Comparison of ENCODE assay signal across 9 mouse cellular contexts in the genomic region with DNA sequence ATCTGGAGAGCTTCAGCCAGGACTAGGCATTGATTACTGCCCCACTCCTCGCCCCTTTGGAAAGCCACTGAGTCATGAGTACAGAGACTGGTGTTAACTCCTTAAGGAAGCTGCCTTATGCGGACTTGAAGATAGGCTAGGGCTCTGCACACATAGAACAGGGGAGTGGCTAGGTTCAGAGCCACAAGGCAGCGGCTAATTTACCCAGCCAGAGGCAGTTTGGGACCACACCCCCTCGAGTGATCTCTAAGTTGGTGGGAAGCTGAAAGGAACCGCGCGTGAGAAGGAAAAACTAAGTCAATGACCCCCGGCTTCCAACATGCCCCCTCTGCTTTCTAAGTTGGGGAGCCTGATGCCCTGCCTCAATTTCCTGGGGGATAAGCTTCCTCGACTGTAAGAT. TPM values are rescaled to one million over a fixed set of nuclear protein-coding genes. Genes with fewer than 3 reads are reported as not detected.
DNase-seq lines count a peak whose midpoint lies in the region; ATAC-seq and TF ChIP-seq lines count a peak whose summit lies in the region.
"Had no signal": no experiment of that assay in that cellular context is flagged by ENCODE, and none has a peak within 500 bp of the region (broad histone marks: within the 10 kb centered on the region; RNA-seq: fewer than 3 reads in every experiment).

No protein-coding gene starts in this region.

- 9% methylated on average over 9 of the region's 9 CpGs for WGBS in heart, embryonic 12.5 days
- WGBS in heart, adult 2 months: 28% methylated on average over 9 of the region's 9 CpGs
- 9% methylated on average over 9 of the region's 9 CpGs for WGBS in hindbrain, embryonic 13.5 days
- WGBS in midbrain, embryonic 15.5 days: 9% methylated on average over 9 of the region's 9 CpGs

- H3K4me3 ChIP-seq in heart, embryonic 12.5 days: no peak overlapping the region
- H3K4me3 ChIP-seq in heart, adult 2 months: no peak overlapping the region
- peak overlapping the region; percentile 47 for H3K4me3 ChIP-seq in hindbrain, embryonic 13.5 days
- no peak overlapping the region for H3K4me3 ChIP-seq in midbrain, embryonic 15.5 days

- no peaks in the 10 kb centered on the region for H3K79me2 ChIP-seq in heart, adult 2 months (replicated peaks; ENCODE audit: control insufficient read depth, insufficient read depth, low read length)

- peaks cover 99% of the 10 kb centered on the region for H3K27me3 ChIP-seq in heart, embryonic 12.5 days (replicated peaks)
- peaks cover 7% of the 10 kb centered on the region for H3K27me3 ChIP-seq in heart, adult 2 months (ENCODE audit: control insufficient read depth, insufficient read depth, low read length)
- H3K27me3 ChIP-seq in hindbrain, embryonic 13.5 days: peaks cover 73% of the 10 kb centered on the region
- H3K27me3 ChIP-seq in midbrain, embryonic 15.5 days (replicated peaks): peaks cover 65% of the 10 kb centered on the region

- no peak for TF ChIP-seq CTCF in heart, adult 2 months (IDR thresholded peaks at IDR 0.05)

- no peak for ATAC-seq in heart, embryonic 12.5 days (ENCODE audit: insufficient number of reproducible peaks, low FRiP score)
- no peak for ATAC-seq in hindbrain, embryonic 13.5 days (ENCODE audit: low FRiP score)
- ATAC-seq in midbrain, embryonic 15.5 days (replicated peaks): no peak

- no peaks in the 10 kb centered on the region for H3K9me3 ChIP-seq in heart, embryonic 12.5 days (replicated peaks)
- no peaks in the 10 kb centered on the region for H3K9me3 ChIP-seq in hindbrain, embryonic 13.5 days
- H3K9me3 ChIP-seq in midbrain, embryonic 15.5 days: no peaks in the 10 kb centered on the region

- no peak for TF ChIP-seq POLR2A in heart, adult 2 months (IDR thresholded peaks at IDR 0.05; ENCODE audit: insufficient read depth, low read depth, low read length)

- TF ChIP-seq EP300 in heart, adult 2 months (IDR thresholded peaks at IDR 0.05; ENCODE audit: insufficient read depth, low read depth, low read length): no peak

- H3K4me2 ChIP-seq in heart, embryonic 12.5 days: peak overlapping the region; percentile 83
- peak overlapping the region; percentile 73 for H3K4me2 ChIP-seq in hindbrain, embryonic 13.5 days
- peak overlapping the region; percentile 97; the same call in 1 of the 2 replicates for H3K4me2 ChIP-seq in midbrain, embryonic 15.5 days

- DNase-seq in heart, adult 2 months: no peak
- peak; percentile 46 for DNase-seq in R1 (ENCODE audit: low read depth, low spot score)
- no peak for DNase-seq in cerebellum, postnatal 10 days
- no peak for DNase-seq in spleen, postnatal 10 days (ENCODE audit: low spot score in 2 of 2)
- DNase-seq in frontal cortex, postnatal 14 days (ENCODE audit: low spot score in 2 of 2): no peak

- peaks cover 52% of the 10 kb centered on the region for H3K4me1 ChIP-seq in heart, embryonic 12.5 days (replicated peaks)
- no peaks in the 10 kb centered on the region; the same call in 1 of the 2 replicates for H3K4me1 ChIP-seq in heart, adult 2 months (ENCODE audit: control insufficient read depth, insufficient read depth, low read length)
- peaks cover 56% of the 10 kb centered on the region for H3K4me1 ChIP-seq in hindbrain, embryonic 13.5 days (replicated peaks)
- H3K4me1 ChIP-seq in midbrain, embryonic 15.5 days: peaks cover 28% of the 10 kb centered on the region

- no peak overlapping the region for H3K9ac ChIP-seq in heart, embryonic 12.5 days
- H3K9ac ChIP-seq in heart, adult 2 months (ENCODE audit: low read depth, low read length): no peak overlapping the region
- no peak overlapping the region for H3K9ac ChIP-seq in hindbrain, embryonic 13.5 days
- no peak overlapping the region for H3K9ac ChIP-seq in midbrain, embryonic 15.5 days

- no peak overlapping the region for H3K27ac ChIP-seq in heart, embryonic 12.5 days (ENCODE audit: poor library complexity, severe bottlenecking)
- no peak overlapping the region for H3K27ac ChIP-seq in heart, adult 2 months
- H3K27ac ChIP-seq in hindbrain, embryonic 13.5 days: no peak overlapping the region
- no peak overlapping the region for H3K27ac ChIP-seq in midbrain, embryonic 15.5 days

- intact Hi-C loops in heart, adult 2 months (cut with DNase I): no loop called here

- no peaks in the 10 kb centered on the region for H3K36me3 ChIP-seq in heart, embryonic 12.5 days
- no peaks in the 10 kb centered on the region for H3K36me3 ChIP-seq in heart, adult 2 months (ENCODE audit: control insufficient read depth, insufficient read depth, low read length)
- no peaks in the 10 kb centered on the region for H3K36me3 ChIP-seq in hindbrain, embryonic 13.5 days
- H3K36me3 ChIP-seq in midbrain, embryonic 15.5 days (replicated peaks): no peaks in the 10 kb centered on the region

RNA-seq across cellular contexts. Expression of gene Ngfr, which starts 2.9 kb away (rescaled TPM):
- 3.9 and 5.0 TPM in 2 replicates for polyA plus RNA-seq in heart, embryonic 12.5 days (2016; fragmentation: Nextera tagmentation; extraction: Ambion mirVana)
- 1 to 10 TPM in 1 of 2 experiments, under 1 TPM in 1; 0.26 to 1.0 TPM for total RNA-seq in heart, adult 2 months (2021)
- 2.2 and 2.7 TPM in 2 replicates for polyA plus RNA-seq in heart, adult 2 months (2012; rRNA removed)
- polyA plus RNA-seq in hindbrain, embryonic 13.5 days (2015; fragmentation: Nextera tagmentation; extraction: Ambion mirVana): 41.4 and 45.5 TPM in 2 replicates
- polyA plus RNA-seq in midbrain, embryonic 15.5 days (2015; fragmentation: Nextera tagmentation; extraction: Ambion mirVana): 14.0 and 15.4 TPM in 2 replicates
- total RNA-seq: hematopoietic stem cell, adult 5-6 weeks had no signal
